Mouse (Mus musculus) erythroblast, adult 5-6 weeks (primary cell): ENCODE measurements around the gene Gtf2h1. TPM values are rescaled to one million over a fixed set of nuclear protein-coding genes. Genes with fewer than 3 reads are reported as not detected.

Experiments used
- ATAC-seq: replicated peaks from 2 replicates; pipeline ENCODE4 v1.8.0; 2016; ENCODE audit warnings: moderate number of reproducible peaks, mild to moderate bottlenecking, moderate TSS enrichment, inconsistent platforms; ENCODE audit not compliant: poor library complexity, low FRiP score, severe bottlenecking
- total RNA-seq, 2 experiments: library from RNA; stranded (forward) in 1 of 2; stranded (reverse) in 1 of 2; fragments of 150-400 nt in 1 of 2; fragments of 200-764, 138-1000 nt in 1 of 2; gene quantifications; 2 replicates each; pipeline versions ENCODE4 v1.2.3 to v1.2.4; 2015 to 2017; ENCODE audit warnings: low replicate concordance in 2 of 2

The Gtf2h1 gene
- total RNA-seq, 2 experiments from 2014 or later = 19.5 to 21.3 TPM

- ATAC-seq = peak; percentile 45
Measured at GRCm38 (mm10) chr7:46845978-46846485, 50.1 kb downstream of the Gtf2h1 start.

GRCm38 (mm10) chr7:46846486-46847244, 50.8 kb downstream of the Gtf2h1 start:
- ATAC-seq = 0 out of 2 replicates have a peak, but pooled peaks have one; percentile 40

GRCm38 (mm10) chr7:46849287-46849686, 53.4 kb downstream of the Gtf2h1 start:
- ATAC-seq = no peak

- ATAC-seq = no peak
Measured at GRCm38 (mm10) chr7:46851026-46851425, 55.1 kb downstream of the Gtf2h1 start.

- ATAC-seq = no peak
Measured at GRCm38 (mm10) chr7:46852666-46853065, 56.8 kb downstream of the Gtf2h1 start.

GRCm38 (mm10) chr7:46853365-46853764, 57.5 kb downstream of the Gtf2h1 start:
- ATAC-seq = no peak

- no peak for ATAC-seq
Measured at GRCm38 (mm10) chr7:46855866-46856560, 60.1 kb downstream of the Gtf2h1 start.

- ATAC-seq = no peak
Measured at GRCm38 (mm10) chr7:46857436-46857835, 61.5 kb downstream of the Gtf2h1 start.

GRCm38 (mm10) chr7:46859031-46859430, 63.1 kb downstream of the Gtf2h1 start:
- no peak for ATAC-seq

- no peak for ATAC-seq
Measured at GRCm38 (mm10) chr7:46860996-46861395, 65.1 kb downstream of the Gtf2h1 start, which contains the start of gene Ldhc. Ldhc (plus strand) TSS chr7:46861203.

GRCm38 (mm10) chr7:46871988-46872387, 76.1 kb downstream of the Gtf2h1 start:
- no peak for ATAC-seq

Other genes with a start within 250 kb of the Gtf2h1 start
- gene Sergef, start 156.3 kb upstream of the Gtf2h1 start, total RNA-seq (2015; ENCODE audit: low replicate concordance) = not detected in 2 replicates
- gene Sergef, start 156.3 kb upstream of the Gtf2h1 start, total RNA-seq (2017; ENCODE audit: low replicate concordance) = 0.43 TPM in 1 of 2 replicates, not detected in the other
- not detected in 2 replicates for gene Tph1, start 123.6 kb upstream of the Gtf2h1 start, total RNA-seq (2015; ENCODE audit: low replicate concordance)
- gene Tph1, start 123.6 kb upstream of the Gtf2h1 start, total RNA-seq (2017; ENCODE audit: low replicate concordance) = not detected in 2 replicates
- gene Saal1, start 85.4 kb upstream of the Gtf2h1 start, total RNA-seq (2015; ENCODE audit: low replicate concordance) = 0.38 and 4.2 TPM in 2 replicates
- gene Saal1, start 85.4 kb upstream of the Gtf2h1 start, total RNA-seq (2017; ENCODE audit: low replicate concordance) = 3.3 and 3.9 TPM in 2 replicates
- gene Saa3, start 80.4 kb upstream of the Gtf2h1 start, total RNA-seq (2015; ENCODE audit: low replicate concordance) = 9.6 TPM in 1 of 2 replicates, not detected in the other
- gene Saa3, start 80.4 kb upstream of the Gtf2h1 start, total RNA-seq (2017; ENCODE audit: low replicate concordance) = not detected in 2 replicates
- not detected in 2 replicates for gene Saa4, start 63.5 kb upstream of the Gtf2h1 start, total RNA-seq (2015; ENCODE audit: low replicate concordance)
- gene Saa4, start 63.5 kb upstream of the Gtf2h1 start, total RNA-seq (2017; ENCODE audit: low replicate concordance) = not detected in 2 replicates
- not detected in 2 replicates for gene Saa1, start 53.1 kb upstream of the Gtf2h1 start, total RNA-seq (2015; ENCODE audit: low replicate concordance)
- not detected in 2 replicates for gene Saa1, start 53.1 kb upstream of the Gtf2h1 start, total RNA-seq (2017; ENCODE audit: low replicate concordance)
- gene Saa2, start 44.3 kb upstream of the Gtf2h1 start, total RNA-seq (2015; ENCODE audit: low replicate concordance) = not detected in 2 replicates
- not detected in 2 replicates for gene Saa2, start 44.3 kb upstream of the Gtf2h1 start, total RNA-seq (2017; ENCODE audit: low replicate concordance)
- gene Hps5, start within 50 bp of the Gtf2h1 start, total RNA-seq (2015; ENCODE audit: low replicate concordance) = 13.0 and 16.5 TPM in 2 replicates
- 4.7 and 10.7 TPM in 2 replicates for gene Hps5, start within 50 bp of the Gtf2h1 start, total RNA-seq (2017; ENCODE audit: low replicate concordance)
- 108 and 109 TPM in 2 replicates for gene Ldha, start 45.4 kb downstream of the Gtf2h1 start, total RNA-seq (2015; ENCODE audit: low replicate concordance)
- gene Ldha, start 45.4 kb downstream of the Gtf2h1 start, total RNA-seq (2017; ENCODE audit: low replicate concordance) = 53.0 and 92.1 TPM in 2 replicates
- gene Ldhc, start 65.1 kb downstream of the Gtf2h1 start, total RNA-seq (2015; ENCODE audit: low replicate concordance) = 3.8 TPM in 1 of 2 replicates, not detected in the other
- gene Ldhc, start 65.1 kb downstream of the Gtf2h1 start, total RNA-seq (2017; ENCODE audit: low replicate concordance) = 0.56 TPM in 1 of 2 replicates, not detected in the other
- gene Tsg101, start 123.9 kb downstream of the Gtf2h1 start, total RNA-seq (2015; ENCODE audit: low replicate concordance) = 36.6 and 56.5 TPM in 2 replicates
- 19.3 and 26.5 TPM in 2 replicates for gene Tsg101, start 123.9 kb downstream of the Gtf2h1 start, total RNA-seq (2017; ENCODE audit: low replicate concordance)
- gene Uevld, start 162.4 kb downstream of the Gtf2h1 start, total RNA-seq (2015; ENCODE audit: low replicate concordance) = 6.5 and 16.7 TPM in 2 replicates
- gene Uevld, start 162.4 kb downstream of the Gtf2h1 start, total RNA-seq (2017; ENCODE audit: low replicate concordance) = 3.9 and 5.9 TPM in 2 replicates
- gene Gm9999, start 187.5 kb downstream of the Gtf2h1 start, total RNA-seq (2015; ENCODE audit: low replicate concordance) = not detected in 2 replicates
- not detected in 2 replicates for gene Gm9999, start 187.5 kb downstream of the Gtf2h1 start, total RNA-seq (2017; ENCODE audit: low replicate concordance)
- gene Spty2d1, start 212.3 kb downstream of the Gtf2h1 start, total RNA-seq (2015; ENCODE audit: low replicate concordance) = 11.9 and 17.3 TPM in 2 replicates
- gene Spty2d1, start 212.3 kb downstream of the Gtf2h1 start, total RNA-seq (2017; ENCODE audit: low replicate concordance) = 13.6 and 20.6 TPM in 2 replicates